Mouse (Mus musculus) urinary bladder, postnatal 0 days (tissue): ENCODE measurements around the gene Zfp574. TPM values are rescaled to one million over a fixed set of nuclear protein-coding genes. Genes with fewer than 3 reads are reported as not detected.

ENCODE experiments used
- microRNA-seq: library from miRNA; unstranded; fragments of <30 nt; microRNA quantifications from one replicate; pipeline ENCODE4, GENCODE M21; 2016
- polyA plus RNA-seq: library from polyadenylated mRNA; unstranded; fragments of >200 nt; fragmentation: Nextera tagmentation; extraction: Ambion mirVana; gene quantifications from 2 replicates; pipeline ENCODE4 v1.2.1, GENCODE M21; 2015

Zfp574 gene
- polyA plus RNA-seq = 12.6 and 13.3 TPM in 2 replicates

GRCm38 (mm10) chr7:25071979-25072715 lies at the start of gene Zfp574, which contains the start of gene Grik5:
Gene Zfp574 (plus strand): TSS chr7:25072567.
Gene Grik5 (minus strand): TSS chr7:25072346.

Small RNAs within 50 kb of the gene (microRNA-seq; reads per million reads assigned to microRNA genes)
- not detected for gene Mir6537

Other genes starting within 250 kb of the Zfp574 start
- 10.0 and 14.4 TPM in 2 replicates for gene Gm9844, start 210.4 kb upstream of the Zfp574 start, polyA plus RNA-seq
- not detected in 2 replicates for gene Lypd4, start 202.6 kb upstream of the Zfp574 start, polyA plus RNA-seq
- gene Dmrtc2, start 202.5 kb upstream of the Zfp574 start, polyA plus RNA-seq = not detected in 2 replicates
- gene Rps19, start 188.2 kb upstream of the Zfp574 start, polyA plus RNA-seq = 1,704 and 2,076 TPM in 2 replicates
- gene Cd79a, start 175.2 kb upstream of the Zfp574 start, polyA plus RNA-seq = 0.23 and 0.60 TPM in 2 replicates
- gene Arhgef1, start 169.7 kb upstream of the Zfp574 start, polyA plus RNA-seq = 58.8 and 65.4 TPM in 2 replicates
- gene Gm4881, start 128.1 kb upstream of the Zfp574 start, polyA plus RNA-seq = not detected in 2 replicates
- 315 and 376 TPM in 2 replicates for gene Rabac1, start 99.8 kb upstream of the Zfp574 start, polyA plus RNA-seq
- 1.2 and 4.7 TPM in 2 replicates for gene Atp1a3, start 66.6 kb upstream of the Zfp574 start, polyA plus RNA-seq
- 2.3 and 2.5 TPM in 2 replicates for gene Grik5, start 221 bp upstream of the Zfp574 start, polyA plus RNA-seq
- 0.53 and 0.61 TPM in 2 replicates for gene Pou2f2, start 107.2 kb downstream of the Zfp574 start, polyA plus RNA-seq
- 4.9 and 6.8 TPM in 2 replicates for gene Dedd2, start 148.0 kb downstream of the Zfp574 start, polyA plus RNA-seq
- gene Zfp526, start 148.9 kb downstream of the Zfp574 start, polyA plus RNA-seq = 2.0 and 2.2 TPM in 2 replicates
- gene Gsk3a, start 165.3 kb downstream of the Zfp574 start, polyA plus RNA-seq = 5.7 and 6.7 TPM in 2 replicates
- 6.8 and 8.8 TPM in 2 replicates for gene Erf, start 178.2 kb downstream of the Zfp574 start, polyA plus RNA-seq
- 15.5 and 17.7 TPM in 2 replicates for gene Cic, start 195.1 kb downstream of the Zfp574 start, polyA plus RNA-seq
- gene Pafah1b3, start 225.4 kb downstream of the Zfp574 start, polyA plus RNA-seq = 75.9 and 76.1 TPM in 2 replicates
- gene Prr19, start 228.8 kb downstream of the Zfp574 start, polyA plus RNA-seq = not detected in 2 replicates
- gene Tmem145, start 233.5 kb downstream of the Zfp574 start, polyA plus RNA-seq = 0.10 TPM in 1 of 2 replicates, not detected in the other
- 5.2 TPM in 2 replicates for gene Megf8, start 244.6 kb downstream of the Zfp574 start, polyA plus RNA-seq